Mouse (Mus musculus): ENCODE results near the gene Wipi2.

DNA sequence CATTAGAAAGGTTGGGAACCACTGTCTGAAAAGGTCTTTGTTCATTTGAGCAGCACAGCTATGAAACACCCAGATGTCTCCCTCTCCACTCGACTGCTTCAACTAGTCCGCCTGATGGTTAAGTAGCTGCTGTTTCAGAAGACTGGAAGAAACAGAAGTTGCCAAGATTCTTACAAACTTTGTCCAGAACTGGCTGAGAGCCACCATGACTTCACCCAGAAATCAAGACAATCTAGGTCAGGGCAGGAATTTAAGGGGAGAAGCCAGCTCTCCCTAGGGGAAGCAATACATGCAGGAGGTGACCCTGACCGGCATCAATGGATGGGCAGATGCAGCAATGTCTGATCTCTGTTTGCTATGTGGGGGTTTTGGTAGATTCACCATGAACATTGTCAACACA lies 54.4 kb downstream of the Wipi2 start:
- TF ChIP-seq CTCF (IDR thresholded peaks at IDR 0.05; ENCODE audit: borderline replicate concordance, insufficient read depth, low read depth, low read length): no peak
- TF ChIP-seq POLR2A (IDR thresholded peaks at IDR 0.05; ENCODE audit: borderline replicate concordance, insufficient read depth, low read length): no peak

All from cerebellum, adult 2 months (tissue).